Mouse (Mus musculus) testis, adult 2 months (tissue): ENCODE data around the gene Nrip1. TPM values are rescaled to one million over a fixed set of nuclear protein-coding genes. Genes with fewer than 3 reads are reported as not detected.

Experiments
- H3K27ac ChIP-seq: fragments of 200-500 bp; 2 replicates; pipeline ENCODE4 v1.5.1; 2012; ENCODE audit warnings: low read depth, low read length; ENCODE audit not compliant: control insufficient read depth, insufficient read depth
- H3K27me3 ChIP-seq: fragments of 200-500 bp; 2 replicates; pipeline ENCODE4 v1.6.1; 2012; ENCODE audit warnings: mild to moderate bottlenecking, low read length, moderate library complexity; ENCODE audit not compliant: control insufficient read depth, insufficient read depth
- H3K36me3 ChIP-seq: fragments of 200-500 bp; 2 replicates; pipeline ENCODE4 v1.6.1; 2012; ENCODE audit warnings: mild to moderate bottlenecking, low read length; ENCODE audit not compliant: control insufficient read depth, insufficient read depth
- H3K4me1 ChIP-seq: fragments of 200-500 bp; 2 replicates; pipeline ENCODE4 v1.6.1; 2012; ENCODE audit warnings: low read length; ENCODE audit not compliant: control insufficient read depth, insufficient read depth
- H3K4me3 ChIP-seq: fragments of 200-500 bp; 2 replicates; pipeline ENCODE4 v1.5.1; 2012; ENCODE audit warnings: low read depth, mild to moderate bottlenecking, low read length, moderate library complexity, mixed read lengths; ENCODE audit not compliant: control insufficient read depth
- CTCF ChIP-seq: fragments of 200-500 bp; IDR thresholded peaks from 2 replicates; pipeline ENCODE4 v1.5.1; 2012; ENCODE audit warnings: low read depth, mild to moderate bottlenecking, inconsistent platforms, low read length, moderate library complexity; ENCODE audit not compliant: control insufficient read depth, insufficient read depth, insufficient replicate concordance
- POLR2A ChIP-seq: fragments of 200-500 bp; IDR thresholded peaks from 2 replicates; pipeline ENCODE4 v1.6.1; 2012; ENCODE audit warnings: low read depth, mild to moderate bottlenecking, inconsistent platforms, low read length, moderate library complexity; ENCODE audit not compliant: control insufficient read depth
- polyA plus RNA-seq: library from polyadenylated mRNA; depleted of rRNA; stranded (reverse); fragments of >200 nt; gene quantifications from 2 replicates; pipeline ENCODE4 v1.2.3, GENCODE M21; 2012

Gene Nrip1
- polyA plus RNA-seq, 1 experiment = 1.9 TPM

DNA sequence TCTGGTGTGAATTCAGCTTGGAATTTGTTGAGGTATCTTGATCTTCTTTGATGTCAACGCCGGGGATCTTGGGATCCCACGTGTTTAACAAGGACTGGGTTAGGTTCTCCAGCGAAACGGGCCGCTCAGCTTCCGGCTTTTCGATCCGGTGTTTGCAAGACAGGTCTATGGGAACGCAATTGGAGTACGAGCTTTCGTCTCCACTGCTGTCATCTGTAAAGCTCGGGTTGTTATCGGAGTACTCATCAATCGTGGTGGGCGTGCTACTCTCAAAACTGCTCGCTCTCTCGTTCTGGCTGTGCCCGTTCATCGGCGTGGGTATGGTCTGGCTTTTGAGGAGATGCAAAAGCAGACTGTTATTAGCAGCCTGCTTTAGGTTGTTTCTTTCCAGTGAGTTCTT lies 80.5 kb downstream of the Nrip1 start:
- peaks cover 23% of the 10 kb centered on the region for H3K4me1 ChIP-seq
- no peak overlapping the region for H3K27ac ChIP-seq
- no peak for TF ChIP-seq POLR2A
- TF ChIP-seq CTCF = no peak
- H3K27me3 ChIP-seq = no peaks in the 10 kb centered on the region
- peak overlapping the region; percentile 82 for H3K4me3 ChIP-seq
- H3K36me3 ChIP-seq = no peaks in the 10 kb centered on the region

DNA sequence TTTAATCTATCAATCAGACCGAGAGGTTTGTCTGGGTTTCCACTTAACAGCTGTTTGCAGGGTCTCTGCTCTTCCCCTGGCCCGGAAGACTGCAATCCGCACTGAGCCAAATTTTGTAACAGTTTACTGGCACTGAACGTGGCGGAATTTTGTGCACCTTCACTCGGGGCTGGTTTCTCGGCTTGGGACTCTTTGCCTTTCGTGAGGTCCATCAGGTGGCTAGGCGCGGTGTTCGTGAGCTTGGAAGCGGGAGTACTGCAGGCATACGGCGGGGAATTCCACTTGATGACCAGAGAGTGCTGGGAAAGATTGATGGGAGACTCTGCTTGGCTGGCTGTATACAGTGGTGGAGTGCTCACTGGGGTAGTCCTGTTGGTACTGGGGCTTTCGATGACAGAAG lies 81.0 kb downstream of the Nrip1 start:
- TF ChIP-seq CTCF = no peak
- no peak for TF ChIP-seq POLR2A
- Histone ChIP-seq H3K36me3 (no peaks in the 10 kb centered on the region), H3K4me3 (peak overlapping the region; percentile 73), H3K4me1 (peaks cover 23% of the 10 kb centered on the region), H3K27me3 (no peaks in the 10 kb centered on the region), H3K27ac (no peak overlapping the region)

DNA sequence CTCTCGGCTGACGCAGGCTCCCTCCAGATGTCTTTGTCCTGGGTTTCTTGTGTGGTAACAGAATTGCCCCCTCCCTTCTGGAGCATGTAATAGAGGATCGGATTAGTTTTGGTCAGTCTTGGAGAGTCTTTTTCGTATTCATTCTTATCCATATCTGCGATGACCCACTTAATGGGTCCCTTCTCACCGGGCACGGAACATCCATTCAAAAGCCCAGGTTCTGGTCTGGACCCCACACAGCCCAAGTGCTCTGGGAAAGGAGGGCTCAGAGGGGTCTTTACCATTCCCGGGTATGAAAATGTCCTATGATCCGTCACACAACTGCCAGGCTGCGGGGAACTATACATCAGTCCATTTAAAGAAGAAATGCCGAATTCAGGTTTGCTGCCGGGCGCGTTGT lies 82.3 kb downstream of the Nrip1 start:
- Histone ChIP-seq H3K27ac (no peak overlapping the region), H3K27me3 (no peaks in the 10 kb centered on the region), H3K4me3 (peak overlapping the region; percentile 73), H3K36me3 (no peaks in the 10 kb centered on the region), H3K4me1 (peaks cover 23% of the 10 kb centered on the region)
- TF ChIP-seq CTCF = no peak
- no peak for TF ChIP-seq POLR2A

DNA sequence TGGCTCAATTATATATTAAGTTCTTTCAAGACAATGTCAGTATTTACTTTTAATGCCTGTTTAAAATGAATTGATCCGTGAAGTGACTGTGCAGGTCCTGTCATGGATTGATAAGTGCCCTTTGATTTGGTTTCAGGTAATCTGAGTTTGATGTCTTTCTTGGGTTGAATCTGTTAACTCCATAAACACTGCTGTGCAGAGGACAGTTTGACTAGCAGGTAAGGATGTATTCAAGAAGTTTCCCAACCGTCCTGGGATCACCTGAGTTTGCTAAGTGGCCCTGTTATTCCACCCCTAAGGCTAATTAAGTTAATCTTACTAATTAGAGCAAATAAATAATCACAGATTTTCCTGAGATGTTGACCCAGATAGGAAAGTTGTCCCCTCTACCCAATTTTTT lies 84.1 kb downstream of the Nrip1 start:
- Histone ChIP-seq H3K27me3 (no peaks in the 10 kb centered on the region), H3K36me3 (no peaks in the 10 kb centered on the region), H3K4me1 (peaks cover 21% of the 10 kb centered on the region), H3K4me3 (no peak overlapping the region), H3K27ac (no peak overlapping the region)
- TF ChIP-seq CTCF (no peak), POLR2A (no peak)

DNA sequence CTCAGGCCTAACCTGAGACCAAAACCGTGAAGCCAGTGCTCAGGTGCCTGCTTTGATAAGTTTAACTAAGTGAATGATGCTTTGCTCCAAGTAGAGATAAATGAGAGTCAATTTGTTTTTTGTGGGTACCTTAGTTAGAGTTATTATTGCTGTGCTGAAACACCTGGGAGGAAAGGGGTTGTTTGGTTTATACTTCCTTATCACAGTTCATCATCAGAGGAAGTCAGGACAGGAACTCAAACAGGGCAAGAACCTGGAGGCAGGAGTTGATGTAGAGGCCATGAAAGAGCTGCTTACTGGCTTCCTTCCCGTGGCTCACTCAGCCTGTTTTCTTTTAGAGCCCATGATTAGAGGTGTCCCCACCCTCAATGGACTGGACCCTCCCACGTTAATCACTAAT lies 89.8 kb downstream of the Nrip1 start:
- TF ChIP-seq POLR2A (no peak), CTCF (no peak)
- H3K36me3 ChIP-seq = no peaks in the 10 kb centered on the region
- H3K27ac ChIP-seq = no peak overlapping the region
- H3K4me1 ChIP-seq = no peaks in the 10 kb centered on the region
- H3K4me3 ChIP-seq = no peak overlapping the region
- no peaks in the 10 kb centered on the region for H3K27me3 ChIP-seq

DNA sequence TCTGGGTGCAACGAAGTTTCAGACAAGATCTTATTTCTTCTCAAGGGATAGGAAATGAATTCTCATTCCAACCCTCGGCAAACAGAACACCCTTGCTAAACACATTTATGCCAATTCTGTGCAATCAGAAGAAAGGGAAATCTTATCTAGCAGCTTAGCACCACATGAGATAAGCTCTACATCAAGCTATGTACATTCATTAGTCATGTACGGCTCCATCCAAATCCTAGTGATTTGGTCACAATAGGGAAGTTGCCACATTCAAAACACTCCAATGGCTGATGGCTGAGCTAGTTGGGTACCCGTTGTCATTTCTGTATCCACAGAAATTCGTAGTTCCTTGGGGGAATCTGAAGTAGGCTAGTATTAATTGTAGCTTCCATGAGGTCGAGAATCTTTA lies 91.8 kb downstream of the Nrip1 start:
- TF ChIP-seq CTCF (no peak), POLR2A (no peak)
- Histone ChIP-seq H3K4me1 (no peaks in the 10 kb centered on the region), H3K36me3 (no peaks in the 10 kb centered on the region), H3K27me3 (no peaks in the 10 kb centered on the region), H3K4me3 (no peak overlapping the region), H3K27ac (no peak overlapping the region)

DNA sequence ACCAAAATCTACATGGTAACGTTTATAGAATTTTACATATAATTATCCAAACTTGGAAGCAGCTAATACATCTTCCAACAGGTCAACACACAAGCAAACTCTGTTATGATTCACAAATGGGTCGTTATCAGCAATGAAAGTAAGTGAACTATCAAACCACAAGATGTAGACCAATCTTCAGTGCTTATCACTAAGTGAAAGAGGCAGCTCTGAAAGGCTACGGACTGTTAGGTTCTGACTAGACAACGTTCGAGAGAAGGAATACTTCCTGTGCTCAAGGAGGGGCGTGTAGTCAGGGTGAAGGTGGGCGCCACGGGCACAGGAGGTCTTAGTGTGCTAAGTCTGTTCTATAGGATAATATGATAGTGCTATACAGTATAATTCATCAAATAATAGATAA lies 93.3 kb downstream of the Nrip1 start:
- H3K36me3 ChIP-seq = no peaks in the 10 kb centered on the region
- no peak for TF ChIP-seq POLR2A
- no peak for TF ChIP-seq CTCF
- H3K4me3 ChIP-seq = no peak overlapping the region
- no peak overlapping the region for H3K27ac ChIP-seq
- H3K27me3 ChIP-seq = no peaks in the 10 kb centered on the region
- H3K4me1 ChIP-seq = no peaks in the 10 kb centered on the region

DNA sequence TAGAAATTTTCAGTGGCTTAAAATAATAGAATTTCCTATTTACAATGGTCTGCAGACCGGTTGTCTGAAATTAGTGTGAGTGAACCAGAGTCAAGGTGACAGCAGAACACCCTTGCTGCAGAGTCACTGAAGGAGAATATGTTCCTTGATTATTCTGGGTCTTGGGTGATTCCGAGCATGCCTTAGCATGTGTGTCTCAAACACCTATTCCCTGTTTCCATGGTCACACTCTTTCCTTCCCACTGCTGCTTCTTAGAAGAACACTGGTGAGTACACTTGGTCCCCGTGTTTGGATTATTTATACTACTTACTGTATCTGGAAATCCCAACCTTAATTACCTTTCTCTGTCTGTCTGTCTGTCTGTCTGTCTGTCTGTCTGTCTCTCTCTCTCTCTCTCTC lies 97.4 kb downstream of the Nrip1 start:
- no peak overlapping the region for H3K27ac ChIP-seq
- no peaks in the 10 kb centered on the region for H3K4me1 ChIP-seq

More for the DNA sequence above, 97.4 kb downstream of the Nrip1 start:
- TF ChIP-seq CTCF = no peak
- TF ChIP-seq POLR2A = no peak
- Histone ChIP-seq H3K36me3 (no peaks in the 10 kb centered on the region), H3K27me3 (no peaks in the 10 kb centered on the region), H3K4me3 (no peak overlapping the region)
